Mouse (Mus musculus) kidney, embryonic 15.5 days (tissue): ENCODE measurements around the gene 1700029P11Rik. TPM values are rescaled to one million over a fixed set of nuclear protein-coding genes. Genes with fewer than 3 reads are reported as not detected.

Source experiments
- ATAC-seq: fragments of 200-750 bp; cut with Nextera tagmentation; replicated peaks from 2 replicates; pipeline ENCODE4 v1.8.0; 2017; ENCODE audit warnings: moderate TSS enrichment; ENCODE audit not compliant: low FRiP score
- H3K27ac ChIP-seq: fragments of 300-500 bp; sonication (generic); 2 replicates; pipeline ENCODE4 v1.5.1; 2015; ENCODE audit warnings: mild to moderate bottlenecking, inconsistent platforms
- H3K27me3 ChIP-seq: fragments of 300-500 bp; sonication (generic); 2 replicates; pipeline ENCODE4 v1.6.1; 2015; ENCODE audit warnings: inconsistent platforms
- H3K36me3 ChIP-seq: fragments of 300-500 bp; sonication (generic); 2 replicates; pipeline ENCODE4 v1.6.1; 2015; ENCODE audit warnings: inconsistent platforms
- H3K4me1 ChIP-seq: fragments of 300-500 bp; sonication (generic); 2 replicates; pipeline ENCODE4 v1.6.1; 2015; ENCODE audit warnings: inconsistent platforms
- H3K4me2 ChIP-seq: fragments of 300-500 bp; sonication (generic); 2 replicates; pipeline ENCODE4 v1.6.1; 2015; ENCODE audit warnings: moderate library complexity, mild to moderate bottlenecking, inconsistent platforms
- H3K4me3 ChIP-seq: fragments of 300-500 bp; sonication (generic); replicated peaks from 2 replicates; pipeline ENCODE4 v1.5.1; 2015; ENCODE audit warnings: mild to moderate bottlenecking, inconsistent platforms
- H3K9ac ChIP-seq: fragments of 300-500 bp; sonication (generic); 2 replicates; pipeline ENCODE4 v1.6.1; 2015; ENCODE audit warnings: mild to moderate bottlenecking, inconsistent platforms
- H3K9me3 ChIP-seq: fragments of 300-500 bp; sonication (generic); replicated peaks from 2 replicates; pipeline ENCODE4 v1.6.1; 2016; ENCODE audit warnings: inconsistent platforms
- WGBS: fragments of 180-500 bp; shearing (Covaris S2); methylation state at CpG from one replicate; pipeline ENCODE4 v1.1.7; 2015; ENCODE audit warnings: mixed read lengths; 5-methylcytosine and 5-hydroxymethylcytosine counted together
- polyA plus RNA-seq: library from polyadenylated mRNA; unstranded; fragments of >200 nt; fragmentation: Nextera tagmentation; extraction: Ambion mirVana; gene quantifications from 2 replicates; pipeline ENCODE4 v1.2.1, GENCODE M21; 2015

Gene 1700029P11Rik
- polyA plus RNA-seq, 1 experiment from 2014 or later = not detected

DNA sequence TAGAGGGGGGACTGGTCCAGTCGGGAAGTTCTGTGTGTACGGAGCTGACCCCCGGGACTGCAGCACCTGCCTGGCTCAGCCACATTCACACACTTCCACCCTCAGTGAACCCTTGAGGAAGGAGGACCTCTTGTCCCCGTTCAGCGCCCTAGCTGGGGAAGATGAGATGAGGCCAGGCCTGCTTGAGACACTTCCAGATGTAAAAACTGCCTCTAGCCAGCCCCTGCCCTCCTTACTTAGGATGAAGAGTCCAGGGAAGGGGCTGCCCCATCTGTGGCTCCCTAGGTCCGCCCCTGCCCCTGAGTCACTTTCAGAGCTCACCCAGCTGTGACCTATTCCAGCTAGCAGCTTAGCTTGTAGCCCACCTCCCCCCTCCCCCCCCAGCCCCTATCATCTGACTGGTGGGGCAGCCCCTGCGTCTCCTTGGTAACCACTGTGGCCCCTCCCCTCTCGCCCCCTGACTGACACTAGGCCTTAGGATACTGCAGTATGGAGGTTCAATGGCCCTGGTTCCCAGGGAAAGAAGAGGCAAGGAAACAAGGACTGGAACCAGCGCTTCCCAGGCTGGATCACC lies 37.1 kb upstream of the 1700029P11Rik start:
- peak overlapping the region; percentile 27; the same call in 1 of the 2 replicates for H3K4me2 ChIP-seq
- ATAC-seq = peak; percentile 80
- H3K27ac ChIP-seq = peak overlapping the region; percentile 52
- H3K36me3 ChIP-seq = 0 out of 2 replicates have a peak, but pooled peaks cover 10% of the 10 kb centered on the region
- no peaks in the 10 kb centered on the region for H3K9me3 ChIP-seq
- H3K9ac ChIP-seq = no peak overlapping the region
- no peak overlapping the region for H3K4me3 ChIP-seq
- 12% methylated on average over 9 of the region's 9 CpGs for whole genome bisulfite sequencing
- no peaks in the 10 kb centered on the region for H3K27me3 ChIP-seq
- H3K4me1 ChIP-seq = peaks cover 19% of the 10 kb centered on the region

DNA sequence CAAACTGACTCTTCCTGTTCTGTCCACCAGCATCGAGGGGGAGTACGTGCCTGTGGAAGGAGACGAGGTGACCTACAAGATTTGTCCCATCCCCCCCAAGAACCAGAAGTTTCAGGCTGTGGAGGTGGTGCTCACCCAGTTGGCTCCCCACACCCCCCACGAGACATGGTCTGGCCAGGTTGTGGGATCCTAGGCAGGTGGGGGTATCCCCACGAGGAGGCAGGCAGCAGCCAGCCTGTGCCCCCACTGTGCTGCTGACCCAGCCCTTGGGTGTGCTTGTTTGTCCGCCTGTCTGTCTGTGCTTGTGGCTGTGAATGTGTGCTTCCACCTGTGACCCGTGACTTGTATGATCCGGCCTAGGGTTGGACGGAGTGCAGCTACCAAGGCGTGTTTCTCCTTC lies 31.3 kb upstream of the 1700029P11Rik start:
- no peak overlapping the region for H3K27ac ChIP-seq
- no peak overlapping the region for H3K4me2 ChIP-seq
- 75% methylated on average over 10 of the region's 10 CpGs for WGBS
- no peaks in the 10 kb centered on the region for H3K27me3 ChIP-seq
- no peaks in the 10 kb centered on the region for H3K9me3 ChIP-seq
- H3K9ac ChIP-seq = no peak overlapping the region
- ATAC-seq = no peak
- H3K36me3 ChIP-seq = peaks cover 45% of the 10 kb centered on the region
- 0 out of 2 replicates have a peak, but pooled peaks cover 4% of the 10 kb centered on the region for H3K4me1 ChIP-seq
- no peak overlapping the region for H3K4me3 ChIP-seq

DNA sequence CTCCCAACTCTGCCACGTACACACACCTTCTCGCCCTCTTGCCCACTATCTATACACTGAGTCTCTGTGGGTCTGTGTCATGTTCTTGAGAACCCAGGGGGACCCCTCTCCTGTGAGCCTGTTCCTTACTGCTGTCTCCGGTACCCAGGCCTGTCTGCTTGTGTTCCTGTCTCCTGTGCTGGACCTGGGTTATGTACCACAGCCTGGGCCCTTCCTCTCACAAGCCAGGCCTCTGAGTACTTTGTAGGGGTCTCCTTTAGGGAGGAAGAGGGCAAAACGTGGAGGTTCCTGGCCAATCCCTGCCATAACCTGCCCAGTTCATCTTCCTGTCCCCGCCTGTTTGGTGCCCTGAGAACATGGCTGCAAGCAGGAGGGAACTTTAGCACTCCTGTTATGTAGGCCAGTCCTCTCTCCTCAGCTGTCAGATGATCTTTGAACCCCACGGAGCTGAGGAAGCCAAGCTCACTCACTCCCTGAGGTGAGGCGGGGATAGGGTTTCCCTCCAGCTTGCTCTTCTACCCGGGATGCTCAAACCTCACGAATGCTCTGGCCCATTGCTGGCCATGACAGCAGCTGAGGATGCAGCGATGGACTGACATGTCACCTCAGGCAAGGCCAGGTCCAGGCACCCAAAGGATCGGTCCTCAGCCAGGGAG lies 30.7 kb upstream of the 1700029P11Rik start:
- Histone ChIP-seq H3K27ac (no peak overlapping the region), H3K4me3 (no peak overlapping the region), H3K36me3 (peaks cover 50% of the 10 kb centered on the region), H3K4me2 (no peak overlapping the region), H3K9me3 (no peaks in the 10 kb centered on the region), H3K4me1 (0 out of 2 replicates have a peak, but pooled peaks cover 4% of the 10 kb centered on the region), H3K9ac (no peak overlapping the region), H3K27me3 (no peaks in the 10 kb centered on the region)
- no peak; the same call in none of the 2 replicates for ATAC-seq
- WGBS = 58% methylated on average over 11 of the region's 11 CpGs

DNA sequence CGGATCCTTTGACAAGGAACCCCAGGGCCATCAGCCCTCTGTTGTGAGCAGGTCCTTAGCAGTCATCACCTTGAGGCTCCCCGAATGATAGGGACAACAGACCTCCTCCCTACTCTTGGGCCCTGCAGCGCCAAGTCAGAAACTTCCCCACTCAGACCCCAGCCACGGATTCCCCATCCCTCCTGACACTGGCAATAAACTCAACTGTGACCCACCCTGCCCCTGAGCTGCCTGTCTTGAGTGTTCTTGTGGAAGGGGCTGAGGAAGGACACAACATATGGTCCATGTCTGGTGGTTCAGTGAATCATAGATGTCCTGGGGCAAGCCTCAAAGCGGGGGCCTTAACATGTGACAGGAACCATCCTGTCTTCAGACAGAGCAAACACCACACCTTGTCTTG lies 29.6 kb upstream of the 1700029P11Rik start:
- Histone ChIP-seq H3K36me3 (peaks cover 58% of the 10 kb centered on the region), H3K27ac (no peak overlapping the region), H3K4me2 (no peak overlapping the region), H3K9ac (no peak overlapping the region), H3K4me1 (0 out of 2 replicates have a peak, but pooled peaks cover 4% of the 10 kb centered on the region), H3K4me3 (no peak overlapping the region), H3K27me3 (no peaks in the 10 kb centered on the region), H3K9me3 (no peaks in the 10 kb centered on the region)
- WGBS = 66% methylated on average over 5 of the region's 5 CpGs
- ATAC-seq = no peak

DNA sequence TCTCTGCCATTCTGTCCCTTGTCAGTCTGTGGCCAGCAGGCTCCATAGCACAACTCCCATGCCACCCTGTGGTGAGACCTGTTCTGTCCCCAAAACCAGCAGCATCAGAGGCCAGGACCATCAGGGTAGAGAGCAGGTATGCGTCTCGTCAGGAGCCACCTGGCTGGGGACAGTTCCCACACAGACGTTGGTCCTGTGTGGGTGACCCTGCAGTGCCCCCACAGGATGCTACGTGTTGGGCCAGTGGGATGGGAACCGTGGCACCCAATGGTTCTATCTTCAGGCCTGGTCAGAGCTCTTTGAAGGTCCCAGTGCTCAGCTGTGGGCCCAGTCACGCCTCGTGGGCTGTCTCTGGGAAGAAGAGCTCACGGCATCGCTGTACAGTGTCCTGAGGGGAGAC lies 29.2 kb upstream of the 1700029P11Rik start:
- no peak for ATAC-seq

DNA sequence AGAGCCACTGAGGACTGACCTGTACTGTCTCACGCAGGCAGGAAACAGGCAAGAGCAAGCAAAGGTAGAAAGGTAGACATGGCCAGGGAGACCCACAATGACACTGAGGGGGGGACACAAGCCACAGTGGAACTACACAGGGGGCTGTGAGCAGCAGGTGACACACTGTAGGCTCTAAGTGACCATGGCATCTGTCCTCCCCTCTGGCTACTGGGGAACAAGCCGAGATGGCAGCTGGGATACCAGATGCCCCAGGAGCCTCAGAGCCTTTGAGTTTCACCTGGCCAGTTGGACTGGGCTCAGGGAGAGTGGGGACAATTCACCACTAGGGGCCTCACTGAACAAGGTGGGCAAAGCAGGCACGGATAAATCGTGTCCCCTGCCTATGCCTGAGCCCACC lies 28.0 kb upstream of the 1700029P11Rik start:
- 0 out of 2 replicates have a peak, but pooled peaks cover 4% of the 10 kb centered on the region for H3K4me1 ChIP-seq
- H3K27me3 ChIP-seq = no peaks in the 10 kb centered on the region
- no peak overlapping the region for H3K4me3 ChIP-seq
- no peak overlapping the region for H3K9ac ChIP-seq
- H3K27ac ChIP-seq = no peak overlapping the region
- no peak overlapping the region for H3K4me2 ChIP-seq
- no peak for ATAC-seq
- H3K36me3 ChIP-seq = peaks cover 49% of the 10 kb centered on the region
- no peaks in the 10 kb centered on the region for H3K9me3 ChIP-seq
- WGBS = 85% methylated on average over 4 of the region's 4 CpGs

More for the DNA sequence above, 29.2 kb upstream of the 1700029P11Rik start:
- Histone ChIP-seq H3K9ac (no peak overlapping the region), H3K4me1 (0 out of 2 replicates have a peak, but pooled peaks cover 4% of the 10 kb centered on the region), H3K4me2 (no peak overlapping the region), H3K27ac (no peak overlapping the region), H3K4me3 (no peak overlapping the region), H3K9me3 (no peaks in the 10 kb centered on the region), H3K27me3 (no peaks in the 10 kb centered on the region), H3K36me3 (peaks cover 58% of the 10 kb centered on the region)
- WGBS = 89% methylated on average over 9 of the region's 9 CpGs

DNA sequence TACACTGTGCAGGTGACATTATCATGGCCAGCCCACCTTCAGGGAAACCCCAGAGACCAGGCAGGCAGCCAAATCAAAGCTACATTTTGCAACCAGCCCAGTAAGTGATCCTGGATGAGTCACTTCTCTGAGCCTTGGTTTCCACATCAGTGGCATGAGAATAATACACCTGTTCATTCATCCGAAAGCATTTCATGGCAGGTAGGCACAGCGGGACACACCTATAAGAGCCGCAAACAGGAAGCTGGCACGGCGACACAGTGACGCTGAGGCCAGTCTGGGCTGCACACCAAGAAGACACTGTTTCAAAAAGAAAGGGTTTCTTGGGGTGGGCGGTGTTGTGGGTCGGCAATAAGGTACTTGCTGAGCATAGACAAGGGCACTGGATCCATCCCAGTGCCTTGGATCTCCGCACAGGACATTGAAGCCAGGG lies 26.2 kb upstream of the 1700029P11Rik start:
- ATAC-seq = no peak
- WGBS = 89% methylated on average over 9 of the region's 9 CpGs
- no peak overlapping the region for H3K27ac ChIP-seq
- no peaks in the 10 kb centered on the region for H3K27me3 ChIP-seq
- H3K4me1 ChIP-seq = 0 out of 2 replicates have a peak, but pooled peaks cover 4% of the 10 kb centered on the region
- no peak overlapping the region for H3K9ac ChIP-seq
- H3K4me3 ChIP-seq = no peak overlapping the region
- no peak overlapping the region for H3K4me2 ChIP-seq
- H3K9me3 ChIP-seq = no peaks in the 10 kb centered on the region
- H3K36me3 ChIP-seq = peaks cover 48% of the 10 kb centered on the region

DNA sequence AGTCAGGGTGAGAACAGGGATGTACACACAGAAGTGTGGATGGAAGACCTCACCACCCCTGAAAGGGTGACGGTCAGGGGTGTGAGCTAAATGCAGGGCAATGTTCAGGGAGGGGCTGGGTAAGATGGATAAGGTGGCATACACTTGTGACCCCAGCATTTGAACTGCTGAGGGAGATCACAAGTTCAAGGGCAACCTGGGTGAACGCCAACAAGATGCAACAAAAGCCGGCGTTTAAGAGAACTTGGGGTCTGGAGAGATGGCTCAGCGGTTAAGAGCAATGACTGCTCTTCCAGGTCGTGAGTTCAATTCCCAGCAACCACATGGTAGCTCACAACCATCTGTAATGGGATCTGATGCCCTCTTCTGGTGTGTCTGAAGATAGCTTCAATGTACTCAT lies 25.6 kb upstream of the 1700029P11Rik start:
- ATAC-seq = no peak
- H3K27me3 ChIP-seq = no peaks in the 10 kb centered on the region
- H3K4me1 ChIP-seq = 0 out of 2 replicates have a peak, but pooled peaks cover 5% of the 10 kb centered on the region
- no peak overlapping the region for H3K4me2 ChIP-seq
- no peaks in the 10 kb centered on the region for H3K9me3 ChIP-seq
- no peak overlapping the region for H3K9ac ChIP-seq
- no peak overlapping the region for H3K27ac ChIP-seq
- H3K36me3 ChIP-seq = peaks cover 45% of the 10 kb centered on the region
- WGBS = 93% methylated on average over 6 of the region's 6 CpGs
- no peak overlapping the region for H3K4me3 ChIP-seq

DNA sequence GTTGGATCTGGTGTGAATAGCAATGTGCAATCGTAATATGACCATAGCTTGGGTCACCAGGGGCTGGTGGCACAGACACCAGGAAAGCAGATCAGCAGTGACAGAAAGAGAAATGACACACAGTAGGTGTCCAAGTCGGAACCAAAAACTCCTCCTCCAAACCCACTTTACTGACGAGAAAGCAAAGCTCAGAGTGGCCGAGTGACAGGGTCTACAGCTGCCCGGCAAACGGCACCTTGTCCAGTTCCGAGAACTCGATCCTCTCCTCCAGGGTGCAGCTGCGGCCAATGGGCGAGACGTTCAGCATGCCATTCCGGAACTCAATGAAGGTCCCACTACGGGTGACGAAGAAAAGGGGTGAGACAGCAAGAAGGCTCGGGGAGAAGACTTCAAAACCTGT lies 24.9 kb upstream of the 1700029P11Rik start:
- no peak for ATAC-seq
- H3K36me3 ChIP-seq = peaks cover 41% of the 10 kb centered on the region

DNA sequence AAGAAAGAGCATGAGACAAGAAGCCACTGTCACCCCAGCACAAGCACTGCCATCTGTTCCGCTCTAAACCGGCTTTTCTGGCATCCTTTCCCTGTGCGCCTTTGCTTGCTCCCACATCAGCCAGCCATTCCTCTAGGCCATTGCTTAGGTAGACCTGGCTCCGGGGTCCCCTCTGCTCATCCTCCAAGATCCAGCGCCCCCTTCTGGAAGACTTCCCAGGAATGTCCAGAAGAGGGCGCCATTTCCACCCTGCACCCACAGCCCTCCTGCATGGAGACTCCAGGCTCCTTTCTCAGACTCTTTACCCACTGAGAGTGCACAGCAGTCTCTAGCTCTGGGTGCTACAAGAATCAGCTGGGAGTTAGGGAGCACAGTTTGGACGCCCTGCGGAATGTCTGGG lies 23.9 kb upstream of the 1700029P11Rik start:
- H3K9me3 ChIP-seq = no peaks in the 10 kb centered on the region
- 59% methylated on average over 8 of the region's 8 CpGs for WGBS
- peaks cover 31% of the 10 kb centered on the region for H3K36me3 ChIP-seq
- H3K4me1 ChIP-seq = peaks cover 12% of the 10 kb centered on the region; the same call in 1 of the 2 replicates
- H3K9ac ChIP-seq = no peak overlapping the region
- no peak overlapping the region for H3K27ac ChIP-seq
- no peaks in the 10 kb centered on the region for H3K27me3 ChIP-seq
- no peak for ATAC-seq
- H3K4me3 ChIP-seq = no peak overlapping the region
- no peak overlapping the region for H3K4me2 ChIP-seq

More for the DNA sequence above, 24.9 kb upstream of the 1700029P11Rik start:
- Histone ChIP-seq H3K27ac (no peak overlapping the region), H3K27me3 (no peaks in the 10 kb centered on the region), H3K9me3 (no peaks in the 10 kb centered on the region), H3K4me2 (no peak overlapping the region), H3K4me3 (no peak overlapping the region), H3K9ac (no peak overlapping the region), H3K4me1 (peaks cover 9% of the 10 kb centered on the region; the same call in 1 of the 2 replicates)
- WGBS = 89% methylated on average over 15 of the region's 15 CpGs

DNA sequence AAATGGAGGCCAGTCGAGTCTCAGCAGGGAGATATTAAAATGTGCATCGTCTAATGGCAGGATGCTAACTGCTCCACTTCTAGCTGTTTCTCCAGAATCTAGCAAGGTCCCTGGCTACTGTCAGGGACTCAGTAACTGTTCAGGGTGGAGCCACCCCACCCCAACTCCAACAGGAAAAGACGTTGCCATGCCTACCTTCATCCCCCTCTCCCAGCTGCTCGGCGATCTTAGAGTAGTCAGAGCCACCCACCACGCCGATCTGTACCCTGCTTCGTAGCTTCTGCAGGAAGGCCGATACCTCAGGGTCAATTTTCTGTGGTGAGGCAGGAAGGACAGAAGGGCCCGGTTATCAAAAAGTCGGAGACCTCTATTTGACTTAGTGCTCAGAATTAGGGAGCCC lies 22.7 kb upstream of the 1700029P11Rik start:
- Histone ChIP-seq H3K4me1 (peaks cover 13% of the 10 kb centered on the region; the same call in 1 of the 2 replicates), H3K4me3 (no peak overlapping the region), H3K27ac (no peak overlapping the region), H3K9ac (no peak overlapping the region), H3K9me3 (no peaks in the 10 kb centered on the region), H3K4me2 (no peak overlapping the region), H3K27me3 (no peaks in the 10 kb centered on the region), H3K36me3 (peaks cover 20% of the 10 kb centered on the region)
- 85% methylated on average over 11 of the region's 11 CpGs for WGBS
- no peak for ATAC-seq

DNA sequence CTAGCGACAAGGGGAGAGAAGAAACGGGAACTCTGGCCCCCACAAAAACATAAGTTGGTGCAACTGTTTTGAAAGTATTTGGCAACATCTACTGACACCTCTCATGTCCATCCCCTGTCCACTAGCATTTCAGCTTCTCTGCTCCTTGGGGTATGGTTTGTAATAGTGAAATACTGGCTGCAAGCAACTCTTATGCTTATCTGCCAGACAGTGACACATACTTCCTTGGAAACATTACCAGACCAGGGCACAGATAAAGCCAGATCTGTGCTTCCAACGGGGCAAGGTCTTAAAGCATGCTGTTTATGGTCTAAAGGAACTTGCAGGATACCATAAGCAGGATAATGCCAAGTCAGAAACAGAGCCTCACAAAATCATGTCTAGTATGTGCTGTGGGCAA lies 21.4 kb upstream of the 1700029P11Rik start:
- Histone ChIP-seq H3K27ac (no peak overlapping the region), H3K27me3 (no peaks in the 10 kb centered on the region), H3K4me2 (no peak overlapping the region), H3K4me3 (no peak overlapping the region), H3K9ac (no peak overlapping the region), H3K9me3 (no peaks in the 10 kb centered on the region), H3K36me3 (peaks cover 15% of the 10 kb centered on the region), H3K4me1 (peaks cover 13% of the 10 kb centered on the region; the same call in 1 of the 2 replicates)
- no peak for ATAC-seq
- WGBS = 88% methylated on average over 3 of the region's 3 CpGs
